Mouse (Mus musculus): ENCODE measurements at regions not wholly inside any gene's neighbourhood (a gene's known extent, or its start where the extent isn't known, plus 50 kb on each side); places are given as distances from the start of the nearest gene placed in this dataset.

DNA sequence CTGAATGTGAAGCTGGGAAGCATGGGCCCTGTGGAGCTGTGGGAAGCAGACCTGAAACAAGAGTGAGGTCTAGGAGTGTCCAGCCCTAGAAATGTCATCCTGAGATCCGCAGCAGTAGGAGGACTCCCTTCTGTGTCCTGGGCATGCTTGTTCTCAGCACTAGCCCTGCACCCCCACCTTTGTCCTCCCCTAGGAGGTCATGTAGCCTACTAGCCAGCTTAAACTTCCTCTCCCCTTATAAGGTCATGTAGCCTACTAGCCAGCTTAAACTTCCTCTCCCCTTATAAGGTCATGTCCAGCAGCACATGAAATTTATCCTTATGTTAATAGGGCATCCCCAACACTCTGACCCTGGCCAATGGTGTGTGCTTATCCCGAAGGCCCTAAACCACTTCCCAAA is 363.5 kb upstream of the Zeb2 start:
- Histone ChIP-seq H3K4me1 (ENCODE audit: control insufficient read depth, insufficient read depth, low read length) (no peaks in the 10 kb centered on the region), H3K4me3 (replicated peaks; ENCODE audit: insufficient read depth, low read depth, low read length) (no peak overlapping the region), H3K27ac (ENCODE audit: insufficient read depth, low read length) (no peak overlapping the region), H3K27me3 (ENCODE audit: control insufficient read depth, insufficient read depth, low read length) (no peaks in the 10 kb centered on the region)
- TF ChIP-seq CTCF (IDR thresholded peaks at IDR 0.05; ENCODE audit: borderline replicate concordance, insufficient read depth, low read depth, low read length) (no peak), POLR2A (IDR thresholded peaks at IDR 0.05; ENCODE audit: borderline replicate concordance, insufficient read depth, low read length) (no peak)
- no peak for DNase-seq
- 74% methylated on average over 2 of the region's 2 CpGs for WGBS

DNA sequence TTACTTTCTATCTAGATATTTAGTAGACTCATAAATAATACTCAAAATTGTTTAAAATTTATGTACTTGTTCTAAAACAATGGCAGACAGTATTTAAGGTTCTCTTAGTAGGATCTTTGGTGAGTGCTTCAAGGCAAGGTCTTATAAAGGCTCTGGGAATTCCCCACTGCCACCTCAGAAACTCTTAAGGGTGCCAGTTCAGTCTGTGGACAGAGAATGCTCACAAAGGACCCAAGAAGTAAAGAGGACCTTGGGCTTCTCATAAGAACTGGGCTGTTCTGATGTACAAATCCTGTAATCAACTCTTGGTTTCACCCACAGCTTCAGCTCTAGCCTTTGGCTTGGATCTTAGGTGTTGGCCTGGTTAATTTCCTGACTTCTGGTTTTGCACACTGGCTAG is 358.8 kb upstream of the Zeb2 start:
- Histone ChIP-seq H3K4me1 (ENCODE audit: control insufficient read depth, insufficient read depth, low read length) (no peaks in the 10 kb centered on the region), H3K27me3 (ENCODE audit: control insufficient read depth, insufficient read depth, low read length) (no peaks in the 10 kb centered on the region), H3K4me3 (replicated peaks; ENCODE audit: insufficient read depth, low read depth, low read length) (no peak overlapping the region), H3K27ac (ENCODE audit: insufficient read depth, low read length) (no peak overlapping the region)
- TF ChIP-seq CTCF (IDR thresholded peaks at IDR 0.05; ENCODE audit: borderline replicate concordance, insufficient read depth, low read depth, low read length) (no peak), POLR2A (IDR thresholded peaks at IDR 0.05; ENCODE audit: borderline replicate concordance, insufficient read depth, low read length) (no peak)
- DNase-seq = no peak

DNA sequence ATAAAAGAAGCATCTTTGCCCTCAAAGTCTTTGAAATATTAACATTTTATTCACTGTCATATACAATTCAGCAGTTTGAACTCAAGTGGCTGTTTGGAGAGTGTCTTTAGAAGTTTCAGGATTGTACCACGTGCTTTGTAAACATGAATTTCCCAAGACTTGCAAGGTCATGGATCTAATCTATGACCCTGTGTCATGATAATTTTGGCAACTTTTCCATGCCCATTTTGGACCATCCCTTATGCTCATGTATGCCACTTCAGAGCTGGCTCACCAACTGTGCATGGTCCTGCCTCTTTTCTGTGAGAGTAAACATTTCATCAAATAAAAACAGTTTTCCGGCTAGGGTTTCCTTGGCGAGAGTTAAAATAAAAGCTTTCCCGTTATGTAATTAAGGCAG is 347.1 kb upstream of the Zeb2 start:
- Histone ChIP-seq H3K4me3 (replicated peaks; ENCODE audit: insufficient read depth, low read depth, low read length) (no peak overlapping the region), H3K4me1 (ENCODE audit: control insufficient read depth, insufficient read depth, low read length) (no peaks in the 10 kb centered on the region), H3K27ac (ENCODE audit: insufficient read depth, low read length) (no peak overlapping the region), H3K27me3 (ENCODE audit: control insufficient read depth, insufficient read depth, low read length) (no peaks in the 10 kb centered on the region)
- 84% methylated on average over 4 of the region's 4 CpGs for WGBS
- DNase-seq = no peak
- TF ChIP-seq CTCF (IDR thresholded peaks at IDR 0.05; ENCODE audit: borderline replicate concordance, insufficient read depth, low read depth, low read length) (no peak), POLR2A (IDR thresholded peaks at IDR 0.05; ENCODE audit: borderline replicate concordance, insufficient read depth, low read length) (no peak)

DNA sequence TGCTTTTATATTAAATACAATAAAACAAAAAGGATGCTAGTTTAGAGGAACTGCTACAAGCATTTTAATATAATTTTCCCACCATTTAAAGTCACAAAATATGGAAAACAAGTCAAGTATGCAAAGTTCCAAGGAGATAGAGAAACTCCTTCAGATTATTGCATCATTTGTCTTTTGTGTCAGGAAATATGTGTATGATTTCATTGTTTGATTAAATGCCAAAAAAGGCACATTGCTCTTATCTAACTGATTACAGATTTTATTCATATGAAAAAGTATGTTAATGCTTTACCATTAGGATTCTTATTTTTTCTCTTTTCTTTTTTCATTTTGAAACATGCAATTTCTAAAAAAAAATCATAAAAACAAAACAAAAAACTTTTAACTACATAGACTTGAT is 342.2 kb upstream of the Zeb2 start:
- DNase-seq = no peak
- no peaks in the 10 kb centered on the region; the same call in 1 of the 2 replicates for H3K27me3 ChIP-seq (ENCODE audit: control insufficient read depth, insufficient read depth, low read length)
- TF ChIP-seq POLR2A (IDR thresholded peaks at IDR 0.05; ENCODE audit: borderline replicate concordance, insufficient read depth, low read length) (no peak), CTCF (IDR thresholded peaks at IDR 0.05; ENCODE audit: borderline replicate concordance, insufficient read depth, low read depth, low read length) (no peak)
- H3K4me3 ChIP-seq (replicated peaks; ENCODE audit: insufficient read depth, low read depth, low read length) = no peak overlapping the region
- no peaks in the 10 kb centered on the region for H3K4me1 ChIP-seq (ENCODE audit: control insufficient read depth, insufficient read depth, low read length)
- H3K27ac ChIP-seq (ENCODE audit: insufficient read depth, low read length) = no peak overlapping the region

DNA sequence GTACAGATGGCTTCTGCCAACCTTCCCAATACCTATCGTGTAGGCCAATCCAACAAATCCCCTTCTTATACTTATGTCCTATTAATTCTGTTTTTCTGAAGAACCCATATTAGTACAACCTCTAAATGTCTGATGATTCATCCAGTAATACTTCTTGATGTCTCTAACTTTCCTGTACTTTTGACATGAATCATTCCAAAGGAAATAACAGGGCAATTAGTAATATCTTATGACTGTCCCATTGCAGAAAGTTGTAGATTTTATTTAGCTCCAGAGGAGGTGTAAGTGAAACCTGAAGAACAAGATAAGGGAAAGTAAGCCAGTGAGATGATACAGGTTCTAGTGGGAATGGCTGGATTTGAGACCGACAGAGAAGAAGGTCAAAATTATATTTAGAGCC is 337.6 kb upstream of the Zeb2 start:
- no peak for TF ChIP-seq CTCF (IDR thresholded peaks at IDR 0.05; ENCODE audit: borderline replicate concordance, insufficient read depth, low read depth, low read length)
- no peak for TF ChIP-seq POLR2A (IDR thresholded peaks at IDR 0.05; ENCODE audit: borderline replicate concordance, insufficient read depth, low read length)
- 89% methylated on average over 2 of the region's 2 CpGs for WGBS
- Histone ChIP-seq H3K4me3 (replicated peaks; ENCODE audit: insufficient read depth, low read depth, low read length) (no peak overlapping the region), H3K27ac (ENCODE audit: insufficient read depth, low read length) (no peak overlapping the region), H3K4me1 (ENCODE audit: control insufficient read depth, insufficient read depth, low read length) (no peaks in the 10 kb centered on the region), H3K27me3 (ENCODE audit: control insufficient read depth, insufficient read depth, low read length) (no peaks in the 10 kb centered on the region; the same call in 1 of the 2 replicates)
- no peak for DNase-seq

DNA sequence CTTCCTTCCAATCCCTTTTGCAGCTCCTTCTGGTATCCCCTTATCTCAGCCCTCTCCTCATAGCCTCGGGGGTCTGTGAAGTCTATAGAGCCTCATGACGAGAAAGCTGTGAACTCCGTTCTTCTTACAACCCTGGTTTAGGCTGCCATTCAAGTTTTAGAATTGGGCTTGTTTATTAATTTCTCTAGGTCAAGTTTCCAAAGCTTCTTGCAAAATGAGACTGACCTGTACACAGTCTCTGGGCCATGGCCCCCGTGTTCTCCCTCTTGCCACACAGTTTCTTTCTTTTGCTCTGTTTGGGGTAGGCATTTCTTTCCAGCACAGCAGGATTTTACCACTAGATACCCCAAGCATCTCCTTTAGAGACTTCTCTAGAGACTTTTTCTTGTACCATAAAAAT is 322.0 kb upstream of the Zeb2 start:
- Histone ChIP-seq H3K27ac (ENCODE audit: insufficient read depth, low read length) (no peak overlapping the region), H3K4me3 (replicated peaks; ENCODE audit: insufficient read depth, low read depth, low read length) (no peak overlapping the region), H3K4me1 (ENCODE audit: control insufficient read depth, insufficient read depth, low read length) (no peaks in the 10 kb centered on the region), H3K27me3 (ENCODE audit: control insufficient read depth, insufficient read depth, low read length) (no peaks in the 10 kb centered on the region; the same call in 1 of the 2 replicates)
- WGBS = 77% methylated on average over 4 of the region's 4 CpGs
- TF ChIP-seq CTCF (IDR thresholded peaks at IDR 0.05; ENCODE audit: borderline replicate concordance, insufficient read depth, low read depth, low read length) (no peak), POLR2A (IDR thresholded peaks at IDR 0.05; ENCODE audit: borderline replicate concordance, insufficient read depth, low read length) (no peak)
- no peak for DNase-seq

DNA sequence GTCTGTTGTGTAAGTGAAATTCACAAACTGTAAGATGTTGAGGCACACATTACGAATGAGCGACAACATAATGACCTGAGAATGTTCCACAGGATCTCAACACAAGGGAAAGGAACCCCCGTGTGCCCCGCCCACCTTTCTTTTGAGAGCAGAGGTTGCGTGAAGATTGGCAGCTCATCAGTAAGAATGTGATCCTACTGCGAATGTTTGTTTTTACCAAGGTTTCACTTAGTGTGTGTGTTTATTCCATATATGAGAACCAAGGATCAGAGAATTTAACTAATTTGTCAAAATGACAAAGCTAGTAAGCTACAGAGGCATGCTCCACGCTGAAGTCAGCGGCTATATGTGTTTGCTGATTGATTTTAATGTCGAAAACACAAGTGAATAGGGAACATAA is 321.5 kb upstream of the Zeb2 start:
- 91% methylated on average over 9 of the region's 9 CpGs for WGBS
- H3K27me3 ChIP-seq (ENCODE audit: control insufficient read depth, insufficient read depth, low read length) = no peaks in the 10 kb centered on the region; the same call in 1 of the 2 replicates
- H3K4me3 ChIP-seq (replicated peaks; ENCODE audit: insufficient read depth, low read depth, low read length) = no peak overlapping the region
- no peaks in the 10 kb centered on the region for H3K4me1 ChIP-seq (ENCODE audit: control insufficient read depth, insufficient read depth, low read length)
- no peak for DNase-seq
- no peak for TF ChIP-seq POLR2A (IDR thresholded peaks at IDR 0.05; ENCODE audit: borderline replicate concordance, insufficient read depth, low read length)
- no peak for TF ChIP-seq CTCF (IDR thresholded peaks at IDR 0.05; ENCODE audit: borderline replicate concordance, insufficient read depth, low read depth, low read length)
- H3K27ac ChIP-seq (ENCODE audit: insufficient read depth, low read length) = no peak overlapping the region

DNA sequence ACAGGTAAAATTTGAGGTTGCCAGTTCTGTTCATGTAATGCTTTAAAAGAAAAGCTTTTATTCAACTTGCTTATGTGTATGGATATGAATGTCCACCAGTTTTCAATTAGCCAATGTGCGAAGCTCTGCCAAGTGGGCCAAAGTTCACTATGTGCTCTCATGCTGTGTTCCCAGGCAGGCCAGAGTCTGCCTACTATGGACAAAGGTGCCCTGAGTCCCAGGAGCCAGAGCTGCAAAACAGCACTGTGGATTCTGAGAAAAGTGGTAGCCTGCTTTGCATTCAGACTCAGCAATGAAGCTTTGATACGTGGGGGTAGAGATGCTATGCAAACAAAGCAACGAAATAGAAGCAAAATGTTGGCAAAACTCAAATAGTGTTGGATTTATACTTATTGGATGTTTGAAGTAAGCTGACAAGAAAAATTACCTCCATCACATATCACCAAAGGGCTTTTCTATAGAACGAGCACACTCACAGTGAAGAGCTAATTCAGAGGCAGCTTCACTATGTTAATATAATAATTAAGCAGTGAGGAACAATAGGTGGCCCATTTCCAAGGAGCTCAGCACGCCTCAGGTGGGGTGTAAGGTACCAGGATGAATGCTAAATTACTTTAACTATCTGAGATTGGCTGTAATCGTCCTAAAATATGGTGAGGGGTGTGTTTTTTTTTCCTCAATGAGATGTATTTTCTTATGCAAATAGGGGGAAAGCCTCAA is 318.2 kb upstream of the Zeb2 start:
- Histone ChIP-seq H3K27ac (ENCODE audit: insufficient read depth, low read length) (no peak overlapping the region), H3K4me3 (replicated peaks; ENCODE audit: insufficient read depth, low read depth, low read length) (no peak overlapping the region), H3K27me3 (ENCODE audit: control insufficient read depth, insufficient read depth, low read length) (no peaks in the 10 kb centered on the region), H3K4me1 (ENCODE audit: control insufficient read depth, insufficient read depth, low read length) (no peaks in the 10 kb centered on the region)
- no peak for TF ChIP-seq CTCF (IDR thresholded peaks at IDR 0.05; ENCODE audit: borderline replicate concordance, insufficient read depth, low read depth, low read length)
- DNase-seq = no peak
- WGBS = 39% methylated on average over 6 of the region's 6 CpGs
